Mouse (Mus musculus) forebrain, embryonic 12.5 days (tissue): ENCODE results near the gene Dlg5. TPM values are rescaled to one million over a fixed set of nuclear protein-coding genes. Genes with fewer than 3 reads are reported as not detected.

ENCODE experiments used
- ATAC-seq: fragments of 200-750 bp; cut with Nextera tagmentation; 2 replicates; pipeline ENCODE4 v1.8.0; 2017; ENCODE audit warnings: moderate TSS enrichment; ENCODE audit not compliant: low FRiP score
- H3K27ac ChIP-seq: fragments of 300-500 bp; sonication (generic); 2 replicates; pipeline ENCODE4 v1.5.1; 2016; ENCODE audit warnings: mild to moderate bottlenecking
- H3K27me3 ChIP-seq: fragments of 300-500 bp; sonication (generic); 2 replicates; pipeline ENCODE4 v1.6.1; 2016; ENCODE audit warnings: mild to moderate bottlenecking
- H3K36me3 ChIP-seq: fragments of 300-500 bp; sonication (generic); replicated peaks from 2 replicates; pipeline ENCODE4 v1.6.1; 2016; ENCODE audit warnings: mild to moderate bottlenecking
- H3K4me1 ChIP-seq: fragments of 300-500 bp; sonication (generic); 2 replicates; pipeline ENCODE4 v1.6.1; 2016
- H3K4me2 ChIP-seq: fragments of 300-500 bp; sonication (generic); 2 replicates; pipeline ENCODE4 v1.6.1; 2016; ENCODE audit warnings: mild to moderate bottlenecking, moderate library complexity
- H3K4me3 ChIP-seq: fragments of 300-500 bp; sonication (generic); replicated peaks from 2 replicates; pipeline ENCODE4 v1.5.1; 2016; ENCODE audit warnings: mild to moderate bottlenecking
- H3K9ac ChIP-seq: fragments of 300-500 bp; sonication (generic); 2 replicates; pipeline ENCODE4 v1.6.1; 2016; ENCODE audit warnings: mild to moderate bottlenecking
- H3K9me3 ChIP-seq: fragments of 300-500 bp; sonication (generic); 2 replicates; pipeline ENCODE4 v1.6.1; 2016
- WGBS: fragments of 180-500 bp; shearing (Covaris S2); methylation state at CpG from one replicate; pipeline ENCODE4 v1.1.7; 2016; 5-methylcytosine and 5-hydroxymethylcytosine counted together
- polyA plus RNA-seq: library from polyadenylated mRNA; unstranded; fragments of >200 nt; fragmentation: Nextera tagmentation; extraction: Ambion mirVana; gene quantifications from 2 replicates; pipeline ENCODE4 v1.2.1, GENCODE M21; 2016

Gene Dlg5
- polyA plus RNA-seq, 1 experiment from 2014 or later: 22.5 TPM

GRCm38 (mm10) chr14:24260391-24260790, 14.7 kb upstream of the Dlg5 start:
- H3K27ac ChIP-seq: no peak overlapping the region
- no peaks in the 10 kb centered on the region for H3K9me3 ChIP-seq
- H3K27me3 ChIP-seq: no peaks in the 10 kb centered on the region
- ATAC-seq: no peak
- 74% methylated on average over 4 of the region's 4 CpGs for WGBS
- no peaks in the 10 kb centered on the region for H3K36me3 ChIP-seq
- no peak overlapping the region for H3K9ac ChIP-seq
- no peak overlapping the region for H3K4me2 ChIP-seq
- H3K4me1 ChIP-seq: peaks cover 17% of the 10 kb centered on the region
- no peak overlapping the region for H3K4me3 ChIP-seq

GRCm38 (mm10) chr14:24255956-24256355, 10.2 kb upstream of the Dlg5 start:
- Histone ChIP-seq H3K4me3 (no peak overlapping the region), H3K36me3 (no peaks in the 10 kb centered on the region), H3K4me1 (peaks cover 17% of the 10 kb centered on the region), H3K27ac (no peak overlapping the region), H3K4me2 (no peak overlapping the region), H3K9ac (no peak overlapping the region), H3K27me3 (no peaks in the 10 kb centered on the region), H3K9me3 (no peaks in the 10 kb centered on the region)
- WGBS: 78% methylated on average over 2 of the region's 2 CpGs
- no peak for ATAC-seq

DNA sequence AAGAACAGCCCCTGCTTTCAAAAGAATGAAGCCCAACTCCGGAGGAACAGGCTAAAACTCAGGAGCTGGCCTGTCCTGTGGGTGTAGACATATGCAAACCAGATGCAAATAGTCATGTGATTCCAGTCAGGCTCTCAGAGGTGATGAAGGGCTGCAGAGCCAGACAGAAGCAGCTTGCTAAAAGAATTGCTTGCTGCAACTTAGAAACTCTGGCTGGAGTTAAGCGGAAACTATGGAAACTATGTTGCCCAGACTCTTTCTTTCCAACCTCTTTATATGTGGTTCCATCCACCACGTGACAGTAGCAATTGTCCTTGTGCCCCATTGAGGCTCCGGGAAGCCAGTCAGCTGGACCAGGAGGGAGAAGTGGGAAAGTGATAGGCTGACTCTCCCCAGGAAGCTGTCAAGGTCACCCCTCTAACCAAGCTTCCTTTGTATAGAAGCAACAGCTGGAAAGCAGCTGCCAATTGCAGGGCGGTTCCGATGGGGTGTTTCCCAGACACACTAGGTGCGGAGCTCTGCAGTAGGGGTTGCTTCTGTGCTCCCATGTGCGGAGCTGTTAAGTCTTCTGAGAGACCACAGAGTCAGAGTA, 8.0 kb upstream of the Dlg5 start:
- no peaks in the 10 kb centered on the region for H3K36me3 ChIP-seq
- H3K9ac ChIP-seq: no peak overlapping the region
- WGBS: 9% methylated on average over 8 of the region's 8 CpGs
- ATAC-seq: no peak
- peak overlapping the region; percentile 26 for H3K4me2 ChIP-seq
- no peak overlapping the region for H3K4me3 ChIP-seq
- H3K4me1 ChIP-seq: peaks cover 17% of the 10 kb centered on the region
- H3K27ac ChIP-seq: peak overlapping the region; percentile 53; the same call in 1 of the 2 replicates
- H3K27me3 ChIP-seq: no peaks in the 10 kb centered on the region
- H3K9me3 ChIP-seq: no peaks in the 10 kb centered on the region

- H3K27ac ChIP-seq: no peak overlapping the region
- no peaks in the 10 kb centered on the region for H3K9me3 ChIP-seq
- 87% methylated on average over 1 of the region's 1 CpGs for WGBS
- H3K36me3 ChIP-seq: no peaks in the 10 kb centered on the region
- H3K9ac ChIP-seq: no peak overlapping the region
- H3K4me3 ChIP-seq: no peak overlapping the region
- ATAC-seq: no peak
- no peak overlapping the region for H3K4me2 ChIP-seq
- peaks cover 17% of the 10 kb centered on the region for H3K4me1 ChIP-seq
- H3K27me3 ChIP-seq: no peaks in the 10 kb centered on the region
Measured at GRCm38 (mm10) chr14:24251326-24251725, 5.6 kb upstream of the Dlg5 start.

- H3K36me3 ChIP-seq: no peaks in the 10 kb centered on the region
- no peak for ATAC-seq
- H3K9ac ChIP-seq: no peak overlapping the region
- H3K4me2 ChIP-seq: no peak overlapping the region
- no peak overlapping the region for H3K4me3 ChIP-seq
- H3K9me3 ChIP-seq: no peaks in the 10 kb centered on the region
- 61% methylated on average over 2 of the region's 2 CpGs for WGBS
- H3K27ac ChIP-seq: no peak overlapping the region
- peaks cover 22% of the 10 kb centered on the region for H3K4me1 ChIP-seq
- no peaks in the 10 kb centered on the region for H3K27me3 ChIP-seq
Measured at GRCm38 (mm10) chr14:24249926-24250325, 4.2 kb upstream of the Dlg5 start.

DNA sequence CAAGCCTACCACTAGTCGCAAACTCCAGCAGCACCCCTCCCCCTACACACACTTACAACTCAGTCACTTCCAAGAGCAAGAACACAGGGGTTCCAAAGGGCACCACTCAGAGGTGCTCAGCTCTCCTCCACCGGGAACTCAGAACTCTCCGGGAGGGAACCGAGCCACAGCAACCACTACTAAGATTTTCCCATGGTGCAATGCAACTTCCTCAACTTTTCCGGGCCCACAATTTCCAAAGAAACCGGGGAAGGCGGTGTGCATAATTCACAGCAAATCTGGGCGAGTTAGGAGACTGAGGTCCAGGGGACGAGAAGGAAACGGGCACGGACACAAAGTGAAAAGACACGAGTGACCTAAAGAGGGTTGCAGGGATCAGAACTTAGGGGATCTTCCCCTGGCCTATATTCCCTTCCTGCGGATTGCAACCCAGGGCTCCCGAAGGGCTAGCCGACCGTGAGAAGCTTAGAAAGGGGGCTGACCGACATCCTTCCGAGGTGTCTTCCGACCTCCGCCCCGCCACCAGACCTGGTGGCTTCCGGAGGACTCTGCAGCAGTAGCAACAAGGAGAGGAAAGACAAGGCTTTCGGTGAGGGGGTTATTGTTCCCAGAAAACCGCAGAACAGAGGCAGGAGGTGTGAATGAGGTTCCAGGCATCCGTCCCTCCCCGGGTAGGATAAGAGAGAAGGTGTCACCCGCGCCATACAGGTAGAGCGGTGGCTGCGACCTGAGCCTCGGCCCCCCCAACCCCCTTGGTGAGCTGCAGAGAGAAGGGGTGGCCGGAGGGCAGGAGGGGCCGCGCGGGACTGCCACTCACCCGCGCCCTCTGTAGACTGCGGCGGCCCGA, 1.2 kb downstream of the Dlg5 start:
- H3K27me3 ChIP-seq: no peaks in the 10 kb centered on the region
- WGBS: under 1% methylated on average over 40 of the region's 40 CpGs
- peak overlapping the region; percentile 81 for H3K4me3 ChIP-seq
- peak overlapping the region; percentile 95 for H3K27ac ChIP-seq
- H3K9me3 ChIP-seq: no peaks in the 10 kb centered on the region
- ATAC-seq: no peak; the same call in 1 of the 2 replicates
- peak overlapping the region; percentile 85 for H3K4me2 ChIP-seq
- H3K36me3 ChIP-seq: peaks cover 11% of the 10 kb centered on the region
- peak overlapping the region; percentile 98 for H3K9ac ChIP-seq
- H3K4me1 ChIP-seq: peaks cover 19% of the 10 kb centered on the region

- Histone ChIP-seq H3K9me3 (no peaks in the 10 kb centered on the region), H3K27me3 (no peaks in the 10 kb centered on the region), H3K36me3 (peaks cover 11% of the 10 kb centered on the region), H3K4me1 (peaks cover 22% of the 10 kb centered on the region), H3K9ac (no peak overlapping the region), H3K4me3 (no peak overlapping the region), H3K4me2 (no peak overlapping the region), H3K27ac (no peak overlapping the region)
- no peak for ATAC-seq
- WGBS: 86% methylated on average over 2 of the region's 2 CpGs
Measured at GRCm38 (mm10) chr14:24242016-24242415, 3.7 kb downstream of the Dlg5 start.

GRCm38 (mm10) chr14:24240831-24241230, 4.9 kb downstream of the Dlg5 start:
- 76% methylated on average over 6 of the region's 6 CpGs for WGBS
- no peaks in the 10 kb centered on the region for H3K27me3 ChIP-seq
- peaks cover 11% of the 10 kb centered on the region for H3K36me3 ChIP-seq
- H3K9me3 ChIP-seq: no peaks in the 10 kb centered on the region
- no peak for ATAC-seq
- no peak overlapping the region for H3K27ac ChIP-seq
- no peak overlapping the region for H3K9ac ChIP-seq
- H3K4me3 ChIP-seq: no peak overlapping the region
- H3K4me2 ChIP-seq: no peak overlapping the region
- peaks cover 21% of the 10 kb centered on the region for H3K4me1 ChIP-seq

DNA sequence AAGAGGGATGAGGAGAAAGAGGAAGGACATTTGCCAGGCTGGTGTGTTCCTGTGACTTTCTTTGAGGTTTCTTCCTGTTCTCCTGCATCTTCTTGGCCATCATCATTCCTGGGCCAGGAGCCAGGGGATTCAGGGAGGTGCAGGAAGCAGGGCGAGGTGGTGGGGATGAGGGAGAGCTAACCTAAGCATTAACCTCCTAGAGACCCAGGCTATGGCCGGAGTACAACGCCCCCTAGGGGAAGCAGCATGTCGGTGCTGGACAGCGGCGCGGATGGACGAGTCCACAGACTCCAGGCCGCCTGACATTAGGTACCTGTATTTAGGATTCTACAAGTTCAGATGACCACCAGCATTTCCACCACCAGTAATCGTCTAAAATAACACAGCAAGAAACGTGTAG, 6.1 kb downstream of the Dlg5 start:
- Histone ChIP-seq H3K4me2 (no peak overlapping the region), H3K4me1 (peaks cover 29% of the 10 kb centered on the region), H3K36me3 (peaks cover 11% of the 10 kb centered on the region), H3K4me3 (no peak overlapping the region), H3K9ac (no peak overlapping the region), H3K27ac (no peak overlapping the region), H3K9me3 (no peaks in the 10 kb centered on the region), H3K27me3 (no peaks in the 10 kb centered on the region)
- 91% methylated on average over 11 of the region's 11 CpGs for WGBS
- no peak for ATAC-seq

GRCm38 (mm10) chr14:24235954-24236353, 9.8 kb downstream of the Dlg5 start:
- no peak overlapping the region for H3K27ac ChIP-seq
- no peak overlapping the region for H3K4me2 ChIP-seq
- no peak overlapping the region for H3K9ac ChIP-seq
- H3K4me3 ChIP-seq: no peak overlapping the region
- H3K27me3 ChIP-seq: no peaks in the 10 kb centered on the region
- H3K36me3 ChIP-seq: 0 out of 2 replicates have a peak, but pooled peaks cover 3% of the 10 kb centered on the region
- peaks cover 22% of the 10 kb centered on the region for H3K4me1 ChIP-seq
- H3K9me3 ChIP-seq: no peaks in the 10 kb centered on the region
- ATAC-seq: no peak
- WGBS: 91% methylated on average over 3 of the region's 3 CpGs

DNA sequence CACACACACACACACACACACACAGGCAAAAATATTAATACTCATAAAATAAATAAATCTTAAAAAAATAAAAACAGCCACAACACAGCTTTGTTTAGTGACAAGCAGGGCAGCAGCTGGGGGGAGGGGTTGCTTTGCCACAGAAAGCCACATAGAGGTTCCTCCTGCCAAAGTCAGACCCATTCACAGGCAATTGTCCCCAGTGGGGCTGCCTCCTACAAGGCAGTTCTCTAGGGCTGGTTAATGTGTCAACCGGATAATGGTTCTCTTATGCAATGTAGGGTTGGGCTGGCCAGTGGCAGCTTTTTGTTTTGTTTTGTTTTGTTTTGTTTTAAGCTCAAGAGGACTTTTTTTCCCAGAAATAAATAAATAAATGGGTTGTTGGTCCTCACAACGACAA, 11.3 kb downstream of the Dlg5 start:
- H3K27me3 ChIP-seq: no peaks in the 10 kb centered on the region
- no peak for ATAC-seq
- no peak overlapping the region for H3K4me2 ChIP-seq
- 43% methylated on average over 2 of the region's 2 CpGs for WGBS
- H3K27ac ChIP-seq: no peak overlapping the region
- H3K36me3 ChIP-seq: no peaks in the 10 kb centered on the region
- H3K4me3 ChIP-seq: no peak overlapping the region
- no peaks in the 10 kb centered on the region for H3K9me3 ChIP-seq
- H3K4me1 ChIP-seq: peaks cover 22% of the 10 kb centered on the region
- no peak overlapping the region for H3K9ac ChIP-seq

DNA sequence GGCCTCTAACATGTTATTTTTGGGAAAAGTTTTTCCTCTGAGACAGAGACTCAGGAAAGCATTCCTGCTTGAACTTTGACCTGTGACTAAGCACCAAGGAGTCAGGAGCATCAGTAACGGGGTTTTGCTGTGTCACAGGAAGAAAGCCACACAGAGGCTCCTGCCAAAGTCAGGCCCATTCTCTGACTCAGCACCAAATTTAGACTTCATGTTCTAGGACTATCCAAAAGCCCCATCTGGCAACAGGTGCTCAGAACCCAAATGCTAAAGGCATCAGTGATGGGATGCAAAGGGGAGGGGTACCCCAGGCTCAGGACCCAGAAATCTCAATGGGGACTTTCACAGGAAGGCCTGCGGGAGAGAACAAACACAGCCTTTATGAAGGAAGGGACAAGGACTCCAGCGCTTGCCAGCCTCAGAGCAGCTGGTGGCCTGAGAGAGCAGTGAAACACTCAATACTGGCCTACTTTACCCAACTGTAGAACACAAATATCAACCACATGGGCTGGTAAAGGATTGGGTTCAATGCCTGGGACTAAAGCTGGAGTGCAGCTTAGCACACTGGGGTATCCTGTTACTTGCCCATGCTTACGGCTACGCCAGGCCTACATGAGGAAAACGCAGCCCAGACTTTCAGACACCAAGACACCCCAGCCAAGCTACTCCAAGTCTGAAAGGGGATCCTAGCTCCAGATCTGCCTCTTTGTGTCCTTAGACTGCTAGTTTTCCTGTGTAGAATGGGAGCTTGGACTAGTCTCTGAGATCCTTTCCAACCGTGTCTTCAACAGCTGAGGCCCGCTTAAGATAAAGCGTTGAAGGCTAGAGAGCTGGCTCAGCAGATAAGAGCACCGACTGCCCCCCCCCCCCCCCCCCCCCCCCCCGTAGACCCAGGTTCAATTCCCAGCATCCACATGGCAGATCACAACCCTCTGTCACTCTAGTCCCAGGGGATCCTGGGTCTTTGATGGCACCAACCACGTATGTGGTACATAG, 12.8 kb downstream of the Dlg5 start:
- WGBS: 75% methylated on average over 10 of the region's 12 CpGs
- Histone ChIP-seq H3K4me2 (no peak overlapping the region), H3K27me3 (no peaks in the 10 kb centered on the region), H3K36me3 (no peaks in the 10 kb centered on the region), H3K4me3 (no peak overlapping the region), H3K9ac (no peak overlapping the region), H3K27ac (0 out of 2 replicates have a peak overlapping the region, but pooled peaks have one; percentile 8), H3K9me3 (no peaks in the 10 kb centered on the region), H3K4me1 (peaks cover 18% of the 10 kb centered on the region)
- ATAC-seq: no peak
